Mouse (Mus musculus): Measurements from ENCODE around the gene Gm21425.
"Not testable (repeated sequence)": the region's sequence is repeated elsewhere in the genome, so short reads cannot be mapped to it uniquely, and the experiment has no call there.

The Gm21425 gene

DNA sequence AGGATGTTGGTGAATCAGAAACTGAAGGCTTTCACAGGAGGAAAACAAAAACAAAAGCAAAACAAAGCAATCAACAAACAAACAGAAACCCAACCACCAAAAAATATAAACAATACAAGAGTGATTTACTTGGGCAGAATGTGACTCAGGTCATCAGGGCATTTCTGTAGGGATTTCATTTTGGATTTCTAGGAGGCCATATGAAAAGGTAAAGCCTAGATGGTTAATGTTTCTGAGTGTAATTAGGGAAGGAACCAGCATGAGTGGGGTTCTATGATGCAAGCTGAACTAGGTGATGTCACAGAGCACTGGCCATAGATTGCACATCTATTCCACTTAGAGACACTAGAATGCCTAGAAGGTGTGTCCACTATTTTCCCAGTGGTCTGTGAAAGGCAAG lies at the start of gene Gm21425:
TSS of gene Gm21425 (plus strand) at position 301 of the 400 bp plus-strand sequence.
- DNase-seq (ENCODE audit: low read depth, low spot score): not testable (repeated sequence)

DNA sequence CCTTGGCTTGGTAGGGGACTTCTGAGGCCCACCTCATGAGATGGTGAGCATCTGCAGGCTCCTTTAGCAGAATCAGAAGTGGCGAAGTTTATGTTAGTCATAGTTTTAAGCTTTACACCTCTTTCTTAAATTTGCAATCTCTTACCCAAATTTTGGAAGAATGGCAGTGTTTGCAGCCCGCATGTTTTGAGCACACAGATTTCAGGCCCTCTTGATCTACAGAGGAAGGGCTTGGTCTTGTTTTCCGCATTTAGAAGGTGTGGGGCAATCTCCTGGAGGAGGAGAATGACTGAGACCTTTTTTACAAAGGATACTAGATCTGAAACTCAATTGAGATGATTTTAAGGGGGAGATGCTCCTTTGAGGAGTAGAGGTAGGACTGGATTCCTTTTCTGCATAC lies 28.4 kb upstream of the Gm21425 start, which contains the start of gene Gm21891:
TSS of gene Gm21891 (minus strand) at position 101 of the 400 bp plus-strand sequence.
- DNase-seq (ENCODE audit: low read depth, low spot score): not testable (repeated sequence)
